9 mouse cellular contexts compared by ENCODE assay signal in genomic region chr11:78982513-78983291, GRCm38 (mm10). TPM values are rescaled to one million over a fixed set of nuclear protein-coding genes. Genes with fewer than 3 reads are reported as not detected.
DNase-seq lines count a peak whose midpoint lies in the region; ATAC-seq and TF ChIP-seq lines count a peak whose summit lies in the region.
"Had no signal": no experiment of that assay in that cellular context is flagged by ENCODE, and none has a peak within 500 bp of the region (broad histone marks: within the 10 kb centered on the region; RNA-seq: fewer than 3 reads in every experiment).

No protein-coding gene starts in this region.

- no peak overlapping the region for H3K27ac ChIP-seq in heart, embryonic 14.5 days (replicated peaks in 1 of 2; ENCODE audit: control insufficient read depth in 1 of 2, insufficient read depth in 1 of 2, low read depth in 2 of 2, low read length in 2 of 2)
- no peak overlapping the region for H3K27ac ChIP-seq in lung, postnatal 0 days (ENCODE audit: low read length)

- H3K36me3 ChIP-seq in heart, embryonic 14.5 days (ENCODE audit: control insufficient read depth, insufficient read depth, low read length), result no peaks in the 10 kb centered on the region
- H3K36me3 ChIP-seq in lung, postnatal 0 days (ENCODE audit: insufficient read depth, low read length), result no peaks in the 10 kb centered on the region

- TF ChIP-seq CTCF in lung, postnatal 0 days (IDR thresholded peaks at IDR 0.05), result no peak

- peak overlapping the region; percentile 54 for H3K4me2 ChIP-seq in heart, embryonic 14.5 days (ENCODE audit: low read length)
- H3K4me2 ChIP-seq in lung, postnatal 0 days (replicated peaks; ENCODE audit: low read depth, low read length), result peak overlapping the region; percentile 54

- TF ChIP-seq EP300 in lung, postnatal 0 days (IDR thresholded peaks at IDR 0.05), result no peak

- peak; percentile 8 for DNase-seq in spleen, adult 12 weeks (ENCODE audit: low spot score)
- no peak for DNase-seq in spleen, adult 18-20 months
- DNase-seq in lung, postnatal 0 days (ENCODE audit: low spot score), result peak; percentile 26
- peak; percentile 61 for DNase-seq in thymus, postnatal 25 days
- no peak for DNase-seq in layer of hippocampus, adult 11-12 months (ENCODE audit: low spot score)
- DNase-seq in adrenal gland, adult 18-20 months (ENCODE audit: low spot score in 2 of 2), result no peak

- ATAC-seq in heart, embryonic 14.5 days (ENCODE audit: insufficient number of reproducible peaks, insufficient read depth, low FRiP score, low read depth), result no peak
- ATAC-seq in lung, postnatal 0 days, result no peak
- ATAC-seq in frontal cortex, adult (ENCODE audit: low TSS enrichment), result no peak
- ATAC-seq: midbrain, embryonic 16.5 days had no signal

- H3K9ac ChIP-seq in heart, embryonic 14.5 days (ENCODE audit: low read length), result no peak overlapping the region
- H3K9ac ChIP-seq in lung, postnatal 0 days (replicated peaks; ENCODE audit: low read depth), result no peak overlapping the region

- H3K4me3 ChIP-seq in heart, embryonic 14.5 days (ENCODE audit: control insufficient read depth in 1 of 2, insufficient read depth in 1 of 2, low read depth in 1 of 2, low read length in 2 of 2), result peak overlapping the region in 1 of 2 experiments; percentile 36; a peak in 1 of 4 replicates
- peak overlapping the region; percentile 46; the same call in 1 of the 2 replicates for H3K4me3 ChIP-seq in lung, postnatal 0 days (ENCODE audit: low read depth, low read length)

- no peaks in the 10 kb centered on the region for H3K27me3 ChIP-seq in heart, embryonic 14.5 days (ENCODE audit: control insufficient read depth, insufficient read depth, low read length)
- H3K27me3 ChIP-seq in lung, postnatal 0 days (replicated peaks; ENCODE audit: insufficient read depth, low read length), result no peaks in the 10 kb centered on the region

- peaks cover 3 to 6% of the 10 kb centered on the region in 2 experiments; a peak in 1 of 4 replicates for H3K4me1 ChIP-seq in heart, embryonic 14.5 days (ENCODE audit: control insufficient read depth in 2 of 2, insufficient read depth in 2 of 2, low read length in 2 of 2)
- peaks cover 4% of the 10 kb centered on the region; the same call in 1 of the 2 replicates for H3K4me1 ChIP-seq in lung, postnatal 0 days (ENCODE audit: insufficient read depth, low read depth, low read length)

- no peaks in the 10 kb centered on the region for H3K9me3 ChIP-seq in heart, embryonic 14.5 days (ENCODE audit: control insufficient read depth, low read length)
- H3K9me3 ChIP-seq in lung, postnatal 0 days (ENCODE audit: low read length), result no peaks in the 10 kb centered on the region

- WGBS in heart, embryonic 14.5 days, result 75% methylated on average over 12 of the region's 12 CpGs
- WGBS in lung, postnatal 0 days, result 68% methylated on average over 12 of the region's 12 CpGs

RNA-seq across cellular contexts. Expression of gene Lgals9, which starts 2.0 kb away (rescaled TPM):
- 63.4 and 65.2 TPM in 2 replicates for polyA plus RNA-seq in heart, embryonic 14.5 days (2014; fragmentation: Nextera tagmentation; extraction: Ambion mirVana)
- 98.3 and 137 TPM in 2 replicates for polyA plus RNA-seq in lung, postnatal 0 days (2015; fragmentation: Nextera tagmentation; extraction: Ambion mirVana)
- total RNA-seq in adrenal gland, adult 18-20 months (2021), result 10 to 100 TPM; 20.9 to 23.1 TPM

Comparison
In these comparisons a context has a peak if more than half of its experiments do, and no peak if none do; other contexts are left out.
1. DNase-seq: peak in spleen, adult 12 weeks (single experiment), lung, postnatal 0 days (single experiment) and thymus, postnatal 25 days (single experiment); none in spleen, adult 18-20 months (0 of 2), layer of hippocampus, adult 11-12 months (single experiment) and adrenal gland, adult 18-20 months (0 of 2).